Mouse (Mus musculus) B cell, adult (primary cell): ENCODE data around the gene Olfr1057. TPM values are rescaled to one million over a fixed set of nuclear protein-coding genes. Genes with fewer than 3 reads are reported as not detected.

Experiments
- total RNA-seq: library from RNA; stranded (reverse); gene quantifications from 4 replicates; pipeline ENCODE4 v1.2.4, GENCODE M21; 2023; ENCODE audit not compliant: inconsistent age

Olfr1057 gene
- total RNA-seq: not detected in 4 replicates

DNA sequence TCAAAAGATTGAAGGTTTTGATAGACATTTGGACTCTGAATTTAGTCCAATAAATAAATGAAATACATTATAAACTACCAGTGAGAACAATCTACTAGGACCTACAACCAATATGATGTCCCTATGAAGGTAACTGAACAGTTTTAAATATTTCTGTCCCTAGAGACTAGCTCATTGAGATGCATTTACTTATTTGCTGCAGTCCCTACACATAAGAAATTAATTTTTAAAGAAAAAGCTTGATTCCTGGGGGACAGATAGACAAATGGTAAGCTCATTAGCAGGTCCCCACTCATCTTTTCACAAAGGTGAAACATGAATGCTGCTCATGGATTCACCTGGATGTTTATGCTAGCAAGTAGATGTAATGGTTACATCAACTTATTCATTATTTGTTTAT, at the start of gene Olfr1057:
Olfr1057 (minus strand) TSS at position 101 of the 400 bp plus-strand sequence.

DNA sequence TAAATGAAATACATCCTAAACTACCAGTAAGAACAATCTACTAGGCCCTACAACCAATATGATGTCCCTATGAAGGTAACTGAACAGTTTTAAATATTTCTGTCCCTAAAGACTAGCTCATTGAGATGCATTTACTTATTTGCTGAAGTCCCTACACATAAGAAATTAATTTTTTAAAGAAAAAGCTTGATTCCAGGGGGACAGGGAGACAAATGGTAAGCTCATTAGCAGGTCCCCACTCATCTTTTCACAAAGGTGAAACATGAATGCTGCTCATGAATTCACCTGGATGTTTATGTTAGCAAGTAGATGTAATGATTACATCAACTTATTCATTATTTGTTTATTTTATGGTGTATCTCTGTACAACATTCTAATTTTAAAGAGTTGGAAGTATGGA, 48.5 kb upstream of the Olfr1057 start, which contains the start of gene Olfr1062:
Olfr1062 (minus strand) TSS at position 101 of the 400 bp plus-strand sequence.

DNA sequence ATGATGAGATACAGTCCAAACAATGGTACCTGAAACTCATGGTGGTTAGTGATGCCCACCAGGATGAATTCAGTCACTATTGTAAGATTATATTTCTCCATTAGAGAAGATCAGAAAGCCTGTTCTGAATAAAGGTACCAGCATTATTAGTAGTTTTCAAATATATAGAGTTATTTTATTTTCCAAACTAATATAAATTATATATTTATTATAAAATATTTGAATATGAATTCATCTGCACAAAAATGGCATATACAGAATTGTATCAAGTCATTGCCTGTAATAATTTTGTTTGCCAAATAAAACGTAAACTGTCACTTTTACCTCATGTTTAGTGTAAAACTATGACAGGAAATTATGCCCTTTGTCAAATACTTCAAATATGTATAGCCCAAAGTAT, 35.8 kb upstream of the Olfr1057 start, which contains the start of gene Olfr1061:
Olfr1061 (minus strand) TSS at position 101 of the 400 bp plus-strand sequence.

DNA sequence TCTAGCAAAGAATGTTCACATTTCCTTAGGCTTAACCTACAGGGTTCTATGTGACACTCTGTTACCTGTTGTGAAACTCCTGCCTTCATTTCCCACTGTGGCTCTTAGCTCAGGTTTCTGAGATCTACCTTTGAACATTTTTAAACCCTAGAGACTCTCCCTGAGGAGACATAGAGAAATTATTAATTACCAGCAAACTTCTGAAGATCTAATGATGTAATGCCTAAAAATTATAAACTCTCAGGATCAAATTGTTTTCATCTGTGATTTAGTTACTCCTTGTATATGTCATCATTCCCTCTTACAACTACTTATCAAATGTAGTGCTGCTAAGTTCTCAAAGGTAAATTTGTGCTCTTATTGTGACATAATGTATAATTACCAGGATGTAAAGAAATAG, 10.3 kb upstream of the Olfr1057 start, which contains the start of gene Olfr1058:
Olfr1058 (minus strand) TSS at position 101 of the 400 bp plus-strand sequence.

DNA sequence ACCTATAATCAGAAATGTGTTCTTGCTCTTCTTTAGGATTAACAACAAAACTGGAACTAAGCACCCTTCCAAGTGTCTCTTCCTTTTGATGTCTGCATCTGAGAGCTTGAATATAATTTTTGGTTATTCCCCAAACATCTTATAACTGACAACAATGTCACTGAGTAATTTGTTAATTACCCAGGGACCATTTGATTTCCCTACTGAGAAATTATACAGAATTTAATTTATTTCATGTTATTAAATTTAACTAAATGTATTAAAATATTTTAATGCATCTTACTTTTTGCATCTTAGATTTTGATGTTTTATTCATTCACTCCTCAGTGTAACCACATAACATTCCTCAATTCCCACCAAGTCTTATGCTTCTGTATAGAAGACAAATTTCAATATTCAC, 15.8 kb downstream of the Olfr1057 start, which contains the start of gene Olfr1056:
Olfr1056 (minus strand) TSS at position 101 of the 400 bp plus-strand sequence.

DNA sequence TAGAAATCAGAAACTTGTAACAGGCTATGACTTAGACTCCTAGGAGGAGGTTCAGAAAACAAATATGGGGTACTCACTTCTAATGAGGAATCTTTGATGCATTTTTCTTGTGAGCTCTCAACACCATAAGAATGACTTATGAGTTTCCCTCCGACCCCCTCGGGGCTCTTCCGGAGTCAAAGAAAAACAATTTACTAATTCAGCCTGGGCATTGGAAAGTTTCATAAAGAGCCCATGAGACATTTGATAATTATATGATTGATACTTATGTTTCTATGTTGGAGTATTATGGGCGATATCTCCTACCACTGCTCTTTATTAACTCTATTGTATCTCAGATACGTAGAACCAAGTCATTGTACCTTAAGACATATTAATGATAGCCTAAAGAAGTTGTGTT, 28.0 kb downstream of the Olfr1057 start, which contains the start of gene Olfr1055:
Olfr1055 (minus strand) TSS at position 101 of the 400 bp plus-strand sequence.

DNA sequence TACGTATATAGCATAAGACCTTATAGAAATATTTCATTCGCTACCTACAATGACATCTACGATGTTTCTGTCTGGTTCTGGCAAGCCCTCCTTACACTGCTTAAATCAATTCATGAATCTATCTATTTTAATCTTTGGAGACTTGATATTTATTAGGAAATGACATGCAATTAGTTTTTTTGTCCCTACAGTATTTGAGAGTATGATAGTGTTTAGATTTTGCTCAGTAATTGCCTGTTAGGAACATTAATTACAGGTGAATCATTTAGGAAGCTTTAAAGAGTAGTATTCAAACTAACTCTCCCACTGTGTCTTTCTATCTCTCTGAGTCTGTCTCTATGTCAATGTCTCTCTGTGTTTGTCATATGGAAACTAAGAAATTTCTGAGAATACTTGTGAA, 42.9 kb downstream of the Olfr1057 start, which contains the start of gene Olfr1054:
Olfr1054 (minus strand) TSS at position 101 of the 400 bp plus-strand sequence.

Other genes with a start within 250 kb of the Olfr1057 start
- not detected in 4 replicates for gene Olfr1039, start 242.5 kb downstream of the Olfr1057 start, total RNA-seq
- not detected in 4 replicates for gene Olfr1040, start 231.7 kb downstream of the Olfr1057 start, total RNA-seq
- gene Olfr1042, start 216.6 kb downstream of the Olfr1057 start, total RNA-seq: not detected in 4 replicates
- gene Olfr1043, start 210.9 kb downstream of the Olfr1057 start, total RNA-seq: not detected in 4 replicates
- not detected in 4 replicates for gene Olfr1044, start 200.6 kb downstream of the Olfr1057 start, total RNA-seq
- gene Olfr52, start 192.7 kb downstream of the Olfr1057 start, total RNA-seq: not detected in 4 replicates
- not detected in 4 replicates for gene Olfr1045, start 175.4 kb downstream of the Olfr1057 start, total RNA-seq
- not detected in 4 replicates for gene Olfr1046, start 159.1 kb downstream of the Olfr1057 start, total RNA-seq
- gene Olfr1047, start 147.0 kb downstream of the Olfr1057 start, total RNA-seq: not detected in 4 replicates
- gene Olfr1048, start 138.1 kb downstream of the Olfr1057 start, total RNA-seq: not detected in 4 replicates
- not detected in 4 replicates for gene Olfr1049, start 120.1 kb downstream of the Olfr1057 start, total RNA-seq
- not detected in 4 replicates for gene Olfr1051, start 99.3 kb downstream of the Olfr1057 start, total RNA-seq
- gene Olfr1052, start 85.9 kb downstream of the Olfr1057 start, total RNA-seq: not detected in 4 replicates
- gene Olfr1053, start 63.1 kb downstream of the Olfr1057 start, total RNA-seq: not detected in 4 replicates
- not detected in 4 replicates for gene Olfr1054, start 43.0 kb downstream of the Olfr1057 start, total RNA-seq
- not detected in 4 replicates for gene Olfr1055, start 28.1 kb downstream of the Olfr1057 start, total RNA-seq
- not detected in 4 replicates for gene Olfr1056, start 15.9 kb downstream of the Olfr1057 start, total RNA-seq
- not detected in 4 replicates for gene Olfr1058, start 10.2 kb upstream of the Olfr1057 start, total RNA-seq
- not detected in 4 replicates for gene Olfr1061, start 35.7 kb upstream of the Olfr1057 start, total RNA-seq
- gene Olfr1062, start 48.4 kb upstream of the Olfr1057 start, total RNA-seq: not detected in 4 replicates
- gene Olfr1065, start 72.2 kb upstream of the Olfr1057 start, total RNA-seq: not detected in 4 replicates
- not detected in 4 replicates for gene Olfr1066, start 77.9 kb upstream of the Olfr1057 start, total RNA-seq
- gene Olfr228, start 109.0 kb upstream of the Olfr1057 start, total RNA-seq: not detected in 4 replicates
- gene Olfr1076, start 130.1 kb upstream of the Olfr1057 start, total RNA-seq: not detected in 4 replicates
- gene Olfr1079, start 164.1 kb upstream of the Olfr1057 start, total RNA-seq: not detected in 4 replicates
- not detected in 4 replicates for gene Olfr1080, start 179.8 kb upstream of the Olfr1057 start, total RNA-seq
- not detected in 4 replicates for gene Olfr1082, start 220.6 kb upstream of the Olfr1057 start, total RNA-seq